Mouse (Mus musculus) heart, adult 2 months (tissue): ENCODE data around the gene Pbsn. TPM values are rescaled to one million over a fixed set of nuclear protein-coding genes. Genes with fewer than 3 reads are reported as not detected.

ENCODE experiments used
- DNase-seq, 2 experiments: peaks; one replicate each; pipeline ENCODE4 v3.0.0; 2021
- H3K27ac ChIP-seq: fragments of 200-600 bp; 2 replicates; pipeline ENCODE4 v1.8.1; 2022
- H3K27me3 ChIP-seq: fragments of 200-500 bp; 2 replicates; pipeline ENCODE4 v1.6.1; 2012; ENCODE audit warnings: mild to moderate bottlenecking, low read length, inconsistent platforms, mixed read lengths; ENCODE audit not compliant: control insufficient read depth, insufficient read depth
- H3K36me3 ChIP-seq: fragments of 200-500 bp; 2 replicates; pipeline ENCODE4 v1.6.1; 2012; ENCODE audit warnings: low read length, inconsistent platforms; ENCODE audit not compliant: control insufficient read depth, insufficient read depth
- H3K4me1 ChIP-seq: fragments of 200-500 bp; 2 replicates; pipeline ENCODE4 v1.6.1; 2011; ENCODE audit warnings: low read length; ENCODE audit not compliant: control insufficient read depth, insufficient read depth
- H3K4me3 ChIP-seq: fragments of 200-600 bp; 2 replicates; pipeline ENCODE4 v1.8.1; 2022
- H3K79me2 ChIP-seq: fragments of 200-500 bp; replicated peaks from 2 replicates; pipeline ENCODE4 v1.6.1; 2012; ENCODE audit warnings: mild to moderate bottlenecking, inconsistent platforms, low read length, moderate library complexity, mixed read lengths; ENCODE audit not compliant: control insufficient read depth, insufficient read depth
- H3K9ac ChIP-seq: fragments of 200-500 bp; 2 replicates; pipeline ENCODE4 v1.6.1; 2012; ENCODE audit warnings: low read depth, mild to moderate bottlenecking, control low read depth, inconsistent platforms, low read length, mixed read lengths
- CTCF ChIP-seq: fragments of 200-600 bp; IDR thresholded peaks from 2 replicates; pipeline ENCODE4 v1.8.1; 2022; ENCODE audit warnings: antibody characterized with exemption, mild to moderate bottlenecking, moderate library complexity
- EP300 ChIP-seq: fragments of 200-500 bp; IDR thresholded peaks from 2 replicates; pipeline ENCODE4 v1.6.1; 2011; ENCODE audit warnings: low read depth, low read length, control low read depth; ENCODE audit not compliant: insufficient read depth
- POLR2A ChIP-seq: fragments of 200-500 bp; IDR thresholded peaks from 2 replicates; pipeline ENCODE4 v1.6.1; 2011; ENCODE audit warnings: mild to moderate bottlenecking, low read depth, low read length, control low read depth; ENCODE audit not compliant: insufficient read depth
- WGBS: fragments of 180-500 bp; shearing (Covaris S2); methylation state at CpG from one replicate; pipeline ENCODE4 v1.1.7; 2018; 5-methylcytosine and 5-hydroxymethylcytosine counted together
- intact Hi-C: fragments of 180-260 bp; cut with DNase I; formaldehyde crosslinking; loops from one replicate; pipeline ENCODE4 v1.15.1; 2025
- polyA plus RNA-seq: library from polyadenylated mRNA; depleted of rRNA; stranded (reverse); fragments of >200 nt; gene quantifications from 2 replicates; pipeline ENCODE4 v1.2.3, GENCODE M21; 2012
- total RNA-seq, 2 experiments: library from RNA; stranded (reverse); gene quantifications; 2 replicates each; pipeline ENCODE4 v1.2.3; 2021

The Pbsn gene
- total and polyA plus RNA-seq, 3 experiments, result not detected

DNA sequence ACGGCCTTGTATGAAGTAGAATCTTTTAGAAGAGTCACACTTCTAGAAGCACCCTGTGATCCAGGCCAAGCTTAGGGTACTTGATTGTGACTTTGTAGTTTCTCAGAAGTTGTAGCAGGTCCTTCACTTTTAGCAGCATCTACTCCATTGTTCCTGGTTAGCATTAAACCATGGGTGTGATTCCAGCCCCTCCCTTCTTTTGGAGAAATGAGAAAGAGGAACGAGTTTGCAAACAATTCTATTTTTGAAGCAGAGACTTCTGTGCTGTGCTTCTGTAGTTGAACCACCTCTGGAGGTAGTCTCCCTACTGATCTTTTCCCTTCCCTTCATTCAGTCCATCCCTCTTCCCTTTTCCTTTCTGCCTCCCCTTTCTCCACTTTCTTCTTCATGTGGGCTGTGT, 51.1 kb downstream of the Pbsn start:
- 70% methylated on average over 2 of the region's 2 CpGs for WGBS
- H3K27ac ChIP-seq, result no peak overlapping the region
- TF ChIP-seq EP300 (no peak), CTCF (no peak), POLR2A (no peak)

DNA sequence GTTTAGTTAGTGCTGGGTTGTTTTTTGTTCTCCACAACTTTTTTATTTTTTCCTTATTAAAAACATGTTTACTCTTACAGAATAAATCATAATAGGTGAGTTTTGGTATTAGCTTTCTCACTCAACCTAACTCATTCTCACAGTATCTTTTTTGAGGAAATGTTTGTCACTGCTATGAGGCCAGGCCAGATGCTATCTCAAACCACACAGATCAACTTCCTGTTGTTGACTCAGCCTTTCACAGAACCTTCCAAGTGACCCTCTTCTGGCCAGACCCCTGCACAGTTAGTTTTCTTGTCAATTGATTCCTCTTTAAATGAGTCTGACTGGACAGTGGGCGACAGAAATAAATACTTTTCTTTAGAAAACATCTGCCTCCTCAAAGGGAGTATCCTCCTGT, 51.9 kb downstream of the Pbsn start:
- Histone ChIP-seq H3K27me3 (no peaks in the 10 kb centered on the region), H3K36me3 (no peaks in the 10 kb centered on the region), H3K9ac (no peak overlapping the region), H3K4me3 (no peak overlapping the region), H3K79me2 (no peaks in the 10 kb centered on the region), H3K27ac (no peak overlapping the region), H3K4me1 (no peaks in the 10 kb centered on the region)
- no peak for TF ChIP-seq CTCF
- TF ChIP-seq EP300, result no peak
- TF ChIP-seq POLR2A, result no peak
- DNase-seq, result no peak
- 48% methylated on average over 1 of the region's 1 CpGs for WGBS
- intact Hi-C loops, result no loop called here

More for the DNA sequence above, 51.1 kb downstream of the Pbsn start:
- Histone ChIP-seq H3K4me1 (no peaks in the 10 kb centered on the region), H3K36me3 (no peaks in the 10 kb centered on the region), H3K79me2 (no peaks in the 10 kb centered on the region), H3K27me3 (no peaks in the 10 kb centered on the region), H3K9ac (no peak overlapping the region), H3K4me3 (no peak overlapping the region)
- intact Hi-C loops, result no loop called here
- no peak for DNase-seq

DNA sequence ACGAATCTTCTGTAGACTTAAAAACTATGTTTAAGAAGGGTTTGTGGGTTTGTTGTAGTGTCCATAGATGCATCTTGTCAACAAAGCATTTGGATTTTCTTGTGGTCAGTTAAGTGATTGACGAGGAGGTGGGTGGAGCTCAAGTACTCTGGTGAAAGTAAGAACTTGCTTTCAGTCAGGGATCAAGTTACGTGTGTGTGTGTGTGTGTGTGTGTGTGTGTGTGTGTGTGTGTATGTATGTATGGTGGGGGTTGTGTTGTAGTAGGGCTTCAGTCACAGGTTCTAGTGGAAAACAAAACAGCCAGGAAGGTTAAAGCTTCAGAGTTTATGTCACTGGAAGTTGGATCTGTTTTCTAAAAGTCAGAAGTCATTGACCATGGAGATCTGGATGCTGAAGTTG, 53.9 kb downstream of the Pbsn start:
- WGBS, result 74% methylated on average over 3 of the region's 3 CpGs
- Histone ChIP-seq H3K4me1 (no peaks in the 10 kb centered on the region), H3K36me3 (no peaks in the 10 kb centered on the region), H3K27me3 (no peaks in the 10 kb centered on the region), H3K27ac (no peak overlapping the region), H3K9ac (no peak overlapping the region), H3K79me2 (no peaks in the 10 kb centered on the region), H3K4me3 (no peak overlapping the region)
- TF ChIP-seq CTCF (no peak), EP300 (no peak), POLR2A (no peak)
- DNase-seq, result no peak
- intact Hi-C loops, result loop anchor here (10.0 kb wide), 2 partner anchors 145 to 365 kb away; no protein-coding TSS in a partner anchor

DNA sequence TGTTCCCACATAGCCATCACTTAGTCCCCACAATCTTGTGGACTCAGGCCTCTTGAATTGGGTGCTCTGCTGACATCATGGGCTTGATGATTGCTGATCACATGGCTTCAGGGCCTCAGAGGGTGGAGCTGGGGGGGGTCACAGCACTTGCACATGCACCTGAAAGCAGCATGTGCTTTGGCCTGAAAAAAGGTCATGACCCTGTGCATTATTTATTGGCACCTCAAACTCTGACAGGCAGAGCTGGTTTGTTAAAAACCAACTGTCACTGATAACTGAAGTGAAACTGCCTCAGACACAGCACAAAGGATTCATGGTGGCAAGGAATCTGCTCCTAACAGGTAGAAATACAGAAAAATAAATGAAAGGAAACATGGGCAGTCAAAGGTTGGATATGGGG, 55.6 kb downstream of the Pbsn start:
- Histone ChIP-seq H3K27me3 (no peaks in the 10 kb centered on the region), H3K9ac (no peak overlapping the region), H3K4me1 (no peaks in the 10 kb centered on the region; the same call in 1 of the 2 replicates), H3K4me3 (no peak overlapping the region), H3K27ac (no peak overlapping the region), H3K36me3 (no peaks in the 10 kb centered on the region), H3K79me2 (no peaks in the 10 kb centered on the region)
- intact Hi-C loops, result loop anchor here (2.0 to 10.0 kb wide), 3 partner anchors 13 to 363 kb away; no protein-coding TSS in a partner anchor
- no peak for DNase-seq
- TF ChIP-seq EP300, result no peak
- TF ChIP-seq POLR2A, result no peak
- TF ChIP-seq CTCF, result no peak

DNA sequence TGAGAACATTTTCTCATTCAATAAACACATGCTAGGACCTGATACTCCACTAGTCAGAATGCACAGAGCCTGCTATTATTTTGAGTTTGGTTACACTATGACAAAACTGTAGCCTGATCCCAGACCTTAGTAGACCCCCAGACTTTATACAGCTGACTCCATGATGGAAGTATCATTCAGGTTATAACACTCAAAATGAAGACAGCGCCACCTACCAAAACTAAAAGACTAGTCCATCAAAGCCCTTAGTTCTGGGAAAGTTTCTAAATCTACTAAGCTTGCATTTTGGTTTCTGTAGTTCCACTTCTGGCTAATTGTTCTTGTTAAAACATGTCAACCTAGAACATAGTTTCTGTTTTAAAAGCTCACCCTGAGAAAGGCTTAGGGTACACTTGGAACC, 56.5 kb downstream of the Pbsn start:
- Histone ChIP-seq H3K9ac (no peak overlapping the region), H3K27ac (peak overlapping the region; percentile 89; the same call in 1 of the 2 replicates), H3K4me3 (no peak overlapping the region; the same call in 1 of the 2 replicates), H3K36me3 (no peaks in the 10 kb centered on the region), H3K27me3 (no peaks in the 10 kb centered on the region), H3K79me2 (no peaks in the 10 kb centered on the region; the same call in 1 of the 2 replicates), H3K4me1 (no peaks in the 10 kb centered on the region; the same call in 1 of the 2 replicates)
- intact Hi-C loops, result loop anchor here (2.0 to 10.0 kb wide), 3 partner anchors 14 to 362 kb away; no protein-coding TSS in a partner anchor
- TF ChIP-seq CTCF (0 out of 2 replicates have a peak, but pooled peaks have one; percentile 11), POLR2A (no peak)
- WGBS, result 62% methylated on average over 1 of the region's 1 CpGs
- DNase-seq, result no peak

DNA sequence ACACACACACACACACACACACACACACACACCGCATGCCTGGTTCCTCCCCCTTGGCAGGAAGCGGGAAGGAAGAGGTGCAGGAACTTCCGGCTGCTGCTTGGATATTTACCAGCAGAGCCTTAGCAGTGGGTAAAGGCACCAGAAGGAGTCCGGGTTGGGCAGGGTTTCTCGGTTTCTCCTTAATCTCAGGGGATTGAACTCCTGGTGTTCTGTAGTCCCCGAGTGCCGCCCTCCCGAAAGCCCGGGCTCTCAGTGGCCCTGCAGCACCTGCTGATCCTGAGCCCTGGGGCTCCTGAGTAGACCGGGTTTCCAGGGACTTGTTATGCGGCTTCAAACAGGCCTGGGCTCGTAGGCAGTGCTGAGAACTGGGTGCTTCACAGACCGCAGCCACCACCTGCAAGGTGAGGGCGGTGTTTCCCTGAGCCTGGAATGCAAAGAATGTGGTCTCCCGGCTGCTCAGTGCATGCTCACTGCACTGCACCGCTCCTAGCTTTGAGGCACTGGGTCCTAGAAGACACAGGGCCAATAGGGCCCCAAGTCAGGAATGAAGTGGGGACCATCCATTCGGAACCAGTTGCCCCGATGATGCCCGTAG, 57.1 kb downstream of the Pbsn start, which contains the start of gene Prkx:
Prkx (minus strand) TSS at position 41 of the 598 bp plus-strand sequence.
- H3K4me1 ChIP-seq, result no peaks in the 10 kb centered on the region; the same call in 1 of the 2 replicates
- TF ChIP-seq CTCF, result no peak
- TF ChIP-seq POLR2A, result no peak
- no peak for TF ChIP-seq EP300
- no peaks in the 10 kb centered on the region; the same call in 1 of the 2 replicates for H3K79me2 ChIP-seq
- intact Hi-C loops, result loop anchor here (2.0 to 10.0 kb wide), 3 partner anchors 14 to 362 kb away; no protein-coding TSS in a partner anchor
- 21% methylated on average over 18 of the region's 19 CpGs for WGBS
- peak in 1 of 2 experiments; percentile 64 for DNase-seq
- no peaks in the 10 kb centered on the region for H3K36me3 ChIP-seq
- no peaks in the 10 kb centered on the region for H3K27me3 ChIP-seq
- peak within 1 kb of the TSS; percentile 89 for H3K27ac ChIP-seq
- H3K9ac ChIP-seq, result peak within 1 kb of the TSS; percentile 85
- peak within 1 kb of the TSS; percentile 78 for H3K4me3 ChIP-seq
